Mouse (Mus musculus): ENCODE measurements at regions not wholly inside any gene's neighbourhood (a gene's known extent, or its start where the extent isn't known, plus 50 kb on each side); places are given as distances from the start of the nearest gene placed in this dataset.

GRCm38 (mm10) chr14:68784395-68784794 lies 509.7 kb downstream of the Synb start:
- no peak for DNase-seq (ENCODE audit: low spot score in 2 of 2)

GRCm38 (mm10) chr14:68783216-68783615 lies 510.9 kb downstream of the Synb start:
- no peak for DNase-seq (ENCODE audit: low spot score in 2 of 2)

GRCm38 (mm10) chr14:68770411-68770810 lies 523.7 kb downstream of the Synb start:
- no peak for DNase-seq (ENCODE audit: low spot score in 2 of 2)

- DNase-seq (ENCODE audit: low spot score in 2 of 2) = no peak
These were observed 531.2 kb downstream of the Synb start for GRCm38 (mm10) chr14:68762916-68763315.

GRCm38 (mm10) chr14:68744661-68745060 lies 549.4 kb downstream of the Synb start:
- DNase-seq (ENCODE audit: low spot score in 2 of 2) = no peak

GRCm38 (mm10) chr14:68738474-68738873 lies 555.6 kb downstream of the Synb start:
- DNase-seq (ENCODE audit: low spot score in 2 of 2) = no peak

GRCm38 (mm10) chr14:68735756-68736155 lies 558.3 kb downstream of the Synb start:
- DNase-seq (ENCODE audit: low spot score in 2 of 2) = peak; percentile 5 to 49

- no peak for DNase-seq (ENCODE audit: low spot score in 2 of 2)
These were observed 572.9 kb downstream of the Synb start for GRCm38 (mm10) chr14:68721156-68721555.

- DNase-seq (ENCODE audit: low spot score in 2 of 2) = no peak
These were observed 574.5 kb downstream of the Synb start for GRCm38 (mm10) chr14:68719429-68720160.

- DNase-seq (ENCODE audit: low spot score in 2 of 2) = no peak
These were observed 575.3 kb downstream of the Synb start for GRCm38 (mm10) chr14:68718846-68719245.

Data from spleen, postnatal 10 days (tissue).